Mouse (Mus musculus): ENCODE measurements around the gene Gm17019.
"Not testable (repeated sequence)": the region's sequence is repeated elsewhere in the genome, so short reads cannot be mapped to it uniquely, and the experiment has no call there.

Gene Gm17019

GRCm38 (mm10) chr5:14996670-14997249 is 36.0 kb downstream of the Gm17019 start:
- DNase-seq = not testable (repeated sequence)

GRCm38 (mm10) chr5:14994124-14994523 is 38.7 kb downstream of the Gm17019 start:
- not testable (repeated sequence) for DNase-seq

GRCm38 (mm10) chr5:14990375-14991158 is 42.2 kb downstream of the Gm17019 start:
- DNase-seq = not testable (repeated sequence)

GRCm38 (mm10) chr5:14986649-14987387 is 46.0 kb downstream of the Gm17019 start:
- DNase-seq = not testable (repeated sequence)

Data from lung, postnatal 36 days (tissue).